Mouse (Mus musculus): ENCODE data around the gene Hsf3. TPM values are rescaled to one million over a fixed set of nuclear protein-coding genes. Genes with fewer than 3 reads are reported as not detected.
A peak's percentile ranks its signal among the peaks of the same experiment; 100 is the strongest.
"Not testable (repeated sequence)": the region's sequence is repeated elsewhere in the genome, so short reads cannot be mapped to it uniquely, and the experiment has no call there.

The Hsf3 gene
- 0.17 TPM in 1 of 2 replicates, not detected in the other for polyA plus RNA-seq (2014; fragmentation: Nextera tagmentation; extraction: Ambion mirVana)

- no peaks in the 10 kb centered on the region for H3K4me1 ChIP-seq (ENCODE audit: control insufficient read depth, insufficient read depth, low read length)
- no peak within 1 kb of the TSS for H3K27ac ChIP-seq (replicated peaks; ENCODE audit: low read depth, low read length)
- ATAC-seq (replicated peaks; ENCODE audit: insufficient number of reproducible peaks, low FRiP score, low TSS enrichment, low read depth) (peak; percentile 73; the same call in 1 of the 2 replicates), DNase-seq (ENCODE audit: low spot score) (peak; percentile 63)
- H3K4me2 ChIP-seq (ENCODE audit: low read depth, low read length), result 0 out of 2 replicates have a peak within 1 kb of the TSS, but pooled peaks have one; percentile 23
- H3K4me3 ChIP-seq (ENCODE audit: low read depth, low read length), result peak within 1 kb of the TSS; percentile 29
- H3K9ac ChIP-seq (replicated peaks; ENCODE audit: low read length), result peak within 1 kb of the TSS; percentile 40
- no peaks in the 10 kb centered on the region for H3K27me3 ChIP-seq (ENCODE audit: control insufficient read depth, insufficient read depth, low read length)
- WGBS, result 6% methylated on average over 9 of the region's 9 CpGs
- H3K9me3 ChIP-seq (replicated peaks; ENCODE audit: control insufficient read depth, low read length), result no peaks in the 10 kb centered on the region
- H3K36me3 ChIP-seq (replicated peaks; ENCODE audit: control insufficient read depth, insufficient read depth, low read depth, low read length), result no peaks in the 10 kb centered on the region
These were observed at the start of gene Hsf3 for GRCm38 (mm10) chrX:96456201-96456963. Gene Hsf3, minus strand, starts transcription at chrX:96456294.

GRCm38 (mm10) chrX:96501580-96501979 is 45.5 kb upstream of the Hsf3 start:
- H3K27me3 ChIP-seq (ENCODE audit: control insufficient read depth, insufficient read depth, low read length), result no peaks in the 10 kb centered on the region
- DNase-seq (ENCODE audit: low spot score) (peak; percentile 2), ATAC-seq (replicated peaks; ENCODE audit: insufficient number of reproducible peaks, low FRiP score, low TSS enrichment, low read depth) (no peak)
- H3K4me1 ChIP-seq (ENCODE audit: control insufficient read depth, insufficient read depth, low read length), result no peaks in the 10 kb centered on the region
- H3K4me3 ChIP-seq (ENCODE audit: low read depth, low read length), result no peak overlapping the region
- WGBS, result 60% methylated on average over 1 of the region's 1 CpGs
- no peak overlapping the region for H3K27ac ChIP-seq (replicated peaks; ENCODE audit: low read depth, low read length)
- no peak overlapping the region for H3K4me2 ChIP-seq (ENCODE audit: low read depth, low read length)
- H3K36me3 ChIP-seq (replicated peaks; ENCODE audit: control insufficient read depth, insufficient read depth, low read depth, low read length), result no peaks in the 10 kb centered on the region
- H3K9me3 ChIP-seq (replicated peaks; ENCODE audit: control insufficient read depth, low read length), result no peaks in the 10 kb centered on the region
- no peak overlapping the region for H3K9ac ChIP-seq (replicated peaks; ENCODE audit: low read length)

- H3K36me3 ChIP-seq (replicated peaks; ENCODE audit: control insufficient read depth, insufficient read depth, low read depth, low read length), result no peaks in the 10 kb centered on the region
- H3K9me3 ChIP-seq (replicated peaks; ENCODE audit: control insufficient read depth, low read length), result no peaks in the 10 kb centered on the region
- no peaks in the 10 kb centered on the region for H3K27me3 ChIP-seq (ENCODE audit: control insufficient read depth, insufficient read depth, low read length)
- peak within 1 kb of the TSS; percentile 29 for H3K4me3 ChIP-seq (ENCODE audit: low read depth, low read length)
- DNase-seq (ENCODE audit: low spot score), result no peak
- H3K4me2 ChIP-seq (ENCODE audit: low read depth, low read length), result no peak within 1 kb of the TSS
- 50% methylated on average over 2 of the region's 2 CpGs for WGBS
- H3K4me1 ChIP-seq (ENCODE audit: control insufficient read depth, insufficient read depth, low read length), result no peaks in the 10 kb centered on the region
- H3K9ac ChIP-seq (replicated peaks; ENCODE audit: low read length), result peak within 1 kb of the TSS; percentile 40
- H3K27ac ChIP-seq (replicated peaks; ENCODE audit: low read depth, low read length), result no peak within 1 kb of the TSS
- no peak for ATAC-seq (replicated peaks; ENCODE audit: insufficient number of reproducible peaks, low FRiP score, low TSS enrichment, low read depth)
These were observed 945 bp downstream of the Hsf3 start, which contains the start of gene Heph for GRCm38 (mm10) chrX:96455149-96455548. Gene Heph, plus strand, starts transcription at chrX:96455359.

GRCm38 (mm10) chrX:96419383-96419782 is 36.7 kb downstream of the Hsf3 start:
- Histone ChIP-seq H3K27ac (replicated peaks; ENCODE audit: low read depth, low read length) (no peak overlapping the region), H3K4me3 (ENCODE audit: low read depth, low read length) (no peak overlapping the region), H3K4me1 (ENCODE audit: control insufficient read depth, insufficient read depth, low read length) (no peaks in the 10 kb centered on the region), H3K9ac (replicated peaks; ENCODE audit: low read length) (no peak overlapping the region), H3K4me2 (ENCODE audit: low read depth, low read length) (no peak overlapping the region), H3K27me3 (ENCODE audit: control insufficient read depth, insufficient read depth, low read length) (no peaks in the 10 kb centered on the region), H3K9me3 (replicated peaks; ENCODE audit: control insufficient read depth, low read length) (no peaks in the 10 kb centered on the region), H3K36me3 (replicated peaks; ENCODE audit: control insufficient read depth, insufficient read depth, low read depth, low read length) (no peaks in the 10 kb centered on the region)
- DNase-seq (ENCODE audit: low spot score) (no peak), ATAC-seq (replicated peaks; ENCODE audit: insufficient number of reproducible peaks, low FRiP score, low TSS enrichment, low read depth) (no peak)

- H3K4me1 ChIP-seq (ENCODE audit: control insufficient read depth, insufficient read depth, low read length), result no peaks in the 10 kb centered on the region
- ATAC-seq (replicated peaks; ENCODE audit: insufficient number of reproducible peaks, low FRiP score, low TSS enrichment, low read depth) (no peak), DNase-seq (ENCODE audit: low spot score) (no peak)
- H3K27me3 ChIP-seq (ENCODE audit: control insufficient read depth, insufficient read depth, low read length), result no peaks in the 10 kb centered on the region
- H3K4me3 ChIP-seq (ENCODE audit: low read depth, low read length), result no peak overlapping the region
- no peak overlapping the region for H3K9ac ChIP-seq (replicated peaks; ENCODE audit: low read length)
- H3K36me3 ChIP-seq (replicated peaks; ENCODE audit: control insufficient read depth, insufficient read depth, low read depth, low read length), result no peaks in the 10 kb centered on the region
- H3K27ac ChIP-seq (replicated peaks; ENCODE audit: low read depth, low read length), result no peak overlapping the region
- H3K9me3 ChIP-seq (replicated peaks; ENCODE audit: control insufficient read depth, low read length), result no peaks in the 10 kb centered on the region
- H3K4me2 ChIP-seq (ENCODE audit: low read depth, low read length), result no peak overlapping the region
- 62% methylated on average over 1 of the region's 1 CpGs for whole genome bisulfite sequencing
These were observed 38.4 kb downstream of the Hsf3 start for GRCm38 (mm10) chrX:96417733-96418132.

- H3K4me2 ChIP-seq (ENCODE audit: low read depth, low read length), result no peak overlapping the region
- no peak overlapping the region for H3K9ac ChIP-seq (replicated peaks; ENCODE audit: low read length)
- H3K9me3 ChIP-seq (replicated peaks; ENCODE audit: control insufficient read depth, low read length), result no peaks in the 10 kb centered on the region
- H3K27me3 ChIP-seq (ENCODE audit: control insufficient read depth, insufficient read depth, low read length), result no peaks in the 10 kb centered on the region
- 100% methylated on average over 1 of the region's 1 CpGs for WGBS
- H3K27ac ChIP-seq (replicated peaks; ENCODE audit: low read depth, low read length), result no peak overlapping the region
- ATAC-seq (replicated peaks; ENCODE audit: insufficient number of reproducible peaks, low FRiP score, low TSS enrichment, low read depth) (no peak), DNase-seq (ENCODE audit: low spot score) (no peak)
- no peak overlapping the region for H3K4me3 ChIP-seq (ENCODE audit: low read depth, low read length)
- no peaks in the 10 kb centered on the region for H3K36me3 ChIP-seq (replicated peaks; ENCODE audit: control insufficient read depth, insufficient read depth, low read depth, low read length)
- H3K4me1 ChIP-seq (ENCODE audit: control insufficient read depth, insufficient read depth, low read length), result no peaks in the 10 kb centered on the region
These were observed 39.1 kb downstream of the Hsf3 start for GRCm38 (mm10) chrX:96416970-96417369.

GRCm38 (mm10) chrX:96415351-96415750 is 40.7 kb downstream of the Hsf3 start:
- not testable (repeated sequence) for H3K9me3 ChIP-seq (replicated peaks; ENCODE audit: control insufficient read depth, low read length); H3K4me2 ChIP-seq (ENCODE audit: low read depth, low read length); H3K27me3 ChIP-seq (ENCODE audit: control insufficient read depth, insufficient read depth, low read length); ATAC-seq (replicated peaks; ENCODE audit: insufficient number of reproducible peaks, low FRiP score, low TSS enrichment, low read depth); H3K27ac ChIP-seq (replicated peaks; ENCODE audit: low read depth, low read length); H3K9ac ChIP-seq (replicated peaks; ENCODE audit: low read length); H3K36me3 ChIP-seq (replicated peaks; ENCODE audit: control insufficient read depth, insufficient read depth, low read depth, low read length); DNase-seq (ENCODE audit: low spot score); H3K4me1 ChIP-seq (ENCODE audit: control insufficient read depth, insufficient read depth, low read length); H3K4me3 ChIP-seq (ENCODE audit: low read depth, low read length)
- WGBS, result 71% methylated on average over 4 of the region's 4 CpGs

GRCm38 (mm10) chrX:96339108-96339507 is 117.0 kb downstream of the Hsf3 start:
- H3K4me3 ChIP-seq (ENCODE audit: low read depth, low read length), result no peak overlapping the region

More at GRCm38 (mm10) chrX:96339108-96339507, 117.0 kb downstream of the Hsf3 start:
- Histone ChIP-seq H3K27me3 (ENCODE audit: control insufficient read depth, insufficient read depth, low read length) (no peaks in the 10 kb centered on the region), H3K9ac (replicated peaks; ENCODE audit: low read length) (no peak overlapping the region), H3K27ac (replicated peaks; ENCODE audit: low read depth, low read length) (no peak overlapping the region), H3K36me3 (replicated peaks; ENCODE audit: control insufficient read depth, insufficient read depth, low read depth, low read length) (no peaks in the 10 kb centered on the region), H3K4me1 (ENCODE audit: control insufficient read depth, insufficient read depth, low read length) (no peaks in the 10 kb centered on the region), H3K9me3 (replicated peaks; ENCODE audit: control insufficient read depth, low read length) (no peaks in the 10 kb centered on the region), H3K4me2 (ENCODE audit: low read depth, low read length) (no peak overlapping the region)
- ATAC-seq (replicated peaks; ENCODE audit: insufficient number of reproducible peaks, low FRiP score, low TSS enrichment, low read depth) (no peak), DNase-seq (ENCODE audit: low spot score) (no peak)
- 83% methylated on average over 2 of the region's 2 CpGs for WGBS

Data from embryonic facial prominence, embryonic 11.5 days (tissue).